Mouse (Mus musculus) liver, adult 2 months (tissue): ENCODE results near the gene Kdsr. TPM values are rescaled to one million over a fixed set of nuclear protein-coding genes. Genes with fewer than 3 reads are reported as not detected.

Experiments
- DNase-seq: peaks from one replicate; pipeline ENCODE4 v3.0.0-alpha.2; 2011; ENCODE audit warnings: low read depth, low spot score; ENCODE audit errors: extremely low read depth
- H3K27ac ChIP-seq: fragments of 200-500 bp; replicated peaks from 2 replicates; pipeline ENCODE4 v1.5.1; 2012; ENCODE audit warnings: low read depth, mild to moderate bottlenecking, control low read depth, inconsistent platforms, low read length; ENCODE audit not compliant: insufficient read depth
- H3K27me3 ChIP-seq: fragments of 200-500 bp; 2 replicates; pipeline ENCODE4 v1.6.1; 2012; ENCODE audit warnings: mild to moderate bottlenecking, moderate library complexity, low read length, inconsistent platforms; ENCODE audit not compliant: control insufficient read depth, insufficient read depth
- H3K36me3 ChIP-seq: fragments of 200-500 bp; 2 replicates; pipeline ENCODE4 v1.6.1; 2012; ENCODE audit warnings: low read length, inconsistent platforms; ENCODE audit not compliant: control insufficient read depth, insufficient read depth
- H3K4me1 ChIP-seq: fragments of 200-500 bp; 2 replicates; pipeline ENCODE4 v1.6.1; 2011; ENCODE audit warnings: low read length; ENCODE audit not compliant: control insufficient read depth, insufficient read depth
- H3K4me3 ChIP-seq: fragments of 200-500 bp; 2 replicates; pipeline ENCODE4 v1.5.1; 2011; ENCODE audit warnings: low read depth, mild to moderate bottlenecking, control low read depth, low read length, moderate library complexity; ENCODE audit not compliant: insufficient read depth
- H3K79me2 ChIP-seq: fragments of 200-500 bp; 2 replicates; pipeline ENCODE4 v1.6.1; 2012; ENCODE audit warnings: inconsistent platforms, mild to moderate bottlenecking, low read length, moderate library complexity; ENCODE audit not compliant: control insufficient read depth, insufficient read depth
- H3K9ac ChIP-seq: fragments of 200-500 bp; 2 replicates; pipeline ENCODE4 v1.6.1; 2012; ENCODE audit warnings: low read depth, mild to moderate bottlenecking, control low read depth, inconsistent platforms, low read length
- CTCF ChIP-seq: fragments of 200-500 bp; IDR thresholded peaks from 2 replicates; pipeline ENCODE4 v1.5.1; 2011; ENCODE audit warnings: low read depth, low read length, control low read depth
- POLR2A ChIP-seq: fragments of 200-500 bp; IDR thresholded peaks from 2 replicates; pipeline ENCODE4 v1.6.1; 2011; ENCODE audit warnings: low read length, control low read depth; ENCODE audit not compliant: insufficient read depth; ENCODE audit errors: extremely low read depth
- WGBS: fragments of 180-500 bp; shearing (Covaris S2); methylation state at CpG from one replicate; pipeline ENCODE4 v1.1.7; 2018; 5-methylcytosine and 5-hydroxymethylcytosine counted together
- polyA plus RNA-seq: library from polyadenylated mRNA; depleted of rRNA; stranded (reverse); fragments of >200 nt; gene quantifications from 2 replicates; pipeline ENCODE4 v1.2.3, GENCODE M21; 2012
- total RNA-seq: library from RNA; depleted of rRNA; stranded (reverse); fragments of >200 nt; gene quantifications from 2 replicates; pipeline ENCODE4 v1.2.3, GENCODE M21; 2014

Gene Kdsr
- total and polyA plus RNA-seq, 2 experiments = 10.4 to 10.5 TPM

- H3K9ac ChIP-seq = no peak overlapping the region
- H3K4me3 ChIP-seq = no peak overlapping the region
- 65% methylated on average over 5 of the region's 5 CpGs for WGBS
- TF ChIP-seq CTCF (no peak), POLR2A (no peak)
- DNase-seq = no peak
- no peaks in the 10 kb centered on the region for H3K27me3 ChIP-seq
- H3K36me3 ChIP-seq = no peaks in the 10 kb centered on the region
- H3K27ac ChIP-seq = no peak overlapping the region
- no peaks in the 10 kb centered on the region for H3K79me2 ChIP-seq
- no peaks in the 10 kb centered on the region; the same call in 1 of the 2 replicates for H3K4me1 ChIP-seq
These were observed 71.4 kb downstream of the Kdsr start for GRCm38 (mm10) chr1:106688161-106688516.

GRCm38 (mm10) chr1:106687435-106688160, 71.9 kb downstream of the Kdsr start:
- Histone ChIP-seq H3K27me3 (no peaks in the 10 kb centered on the region), H3K4me3 (no peak overlapping the region), H3K36me3 (no peaks in the 10 kb centered on the region), H3K9ac (no peak overlapping the region), H3K4me1 (no peaks in the 10 kb centered on the region; the same call in 1 of the 2 replicates), H3K27ac (no peak overlapping the region), H3K79me2 (no peaks in the 10 kb centered on the region)
- no peak for DNase-seq
- TF ChIP-seq POLR2A (no peak), CTCF (no peak)
- whole genome bisulfite sequencing = 77% methylated on average over 18 of the region's 18 CpGs

- Histone ChIP-seq H3K79me2 (no peaks in the 10 kb centered on the region), H3K36me3 (no peaks in the 10 kb centered on the region), H3K27me3 (no peaks in the 10 kb centered on the region), H3K4me1 (no peaks in the 10 kb centered on the region; the same call in 1 of the 2 replicates), H3K4me3 (no peak overlapping the region), H3K27ac (no peak overlapping the region), H3K9ac (no peak overlapping the region)
- TF ChIP-seq CTCF (no peak), POLR2A (no peak)
- no peak for DNase-seq
- WGBS = 67% methylated on average over 2 of the region's 2 CpGs
These were observed 73.8 kb downstream of the Kdsr start for GRCm38 (mm10) chr1:106685702-106686101.

GRCm38 (mm10) chr1:106684546-106684945, 75.0 kb downstream of the Kdsr start:
- Histone ChIP-seq H3K4me3 (no peak overlapping the region), H3K9ac (no peak overlapping the region), H3K27ac (no peak overlapping the region), H3K27me3 (no peaks in the 10 kb centered on the region), H3K36me3 (no peaks in the 10 kb centered on the region), H3K79me2 (no peaks in the 10 kb centered on the region), H3K4me1 (no peaks in the 10 kb centered on the region; the same call in 1 of the 2 replicates)
- no peak for TF ChIP-seq CTCF
- TF ChIP-seq POLR2A = no peak
- no peak for DNase-seq
- 75% methylated on average over 3 of the region's 3 CpGs for WGBS

- H3K9ac ChIP-seq = no peak overlapping the region
- WGBS = 91% methylated on average over 3 of the region's 3 CpGs
- no peaks in the 10 kb centered on the region for H3K27me3 ChIP-seq
- no peaks in the 10 kb centered on the region for H3K4me1 ChIP-seq
- no peaks in the 10 kb centered on the region for H3K79me2 ChIP-seq
- TF ChIP-seq CTCF = no peak
- no peak for TF ChIP-seq POLR2A
- no peak overlapping the region for H3K4me3 ChIP-seq
- no peak overlapping the region for H3K27ac ChIP-seq
- no peak for DNase-seq
- no peaks in the 10 kb centered on the region for H3K36me3 ChIP-seq
These were observed 76.7 kb downstream of the Kdsr start for GRCm38 (mm10) chr1:106682829-106683228.

- H3K4me3 ChIP-seq = no peak overlapping the region
- no peak overlapping the region for H3K27ac ChIP-seq
- no peak overlapping the region for H3K9ac ChIP-seq
- 85% methylated on average over 6 of the region's 6 CpGs for WGBS
- no peaks in the 10 kb centered on the region for H3K27me3 ChIP-seq
- H3K79me2 ChIP-seq = no peaks in the 10 kb centered on the region
- no peaks in the 10 kb centered on the region for H3K36me3 ChIP-seq
- TF ChIP-seq CTCF = no peak
- no peak for TF ChIP-seq POLR2A
- no peak for DNase-seq
- no peaks in the 10 kb centered on the region for H3K4me1 ChIP-seq
These were observed 79.6 kb downstream of the Kdsr start for GRCm38 (mm10) chr1:106679800-106680515.
